Mouse (Mus musculus) kidney, postnatal 0 days (tissue): ENCODE measurements around the gene Tom1l2. TPM values are rescaled to one million over a fixed set of nuclear protein-coding genes. Genes with fewer than 3 reads are reported as not detected.

ENCODE experiments used
- ATAC-seq: fragments of 200-750 bp; cut with Nextera tagmentation; replicated peaks from 2 replicates; pipeline ENCODE4 v1.8.0; 2017; ENCODE audit warnings: low read depth, moderate number of reproducible peaks, moderate TSS enrichment, moderate library complexity; ENCODE audit not compliant: low FRiP score
- DNase-seq: peaks from one replicate; pipeline ENCODE4 v3.0.0-alpha.2; 2016; ENCODE audit warnings: low spot score
- H3K27ac ChIP-seq: fragments of 300-500 bp; sonication (generic); 2 replicates; pipeline ENCODE4 v1.5.1; 2014; ENCODE audit warnings: mild to moderate bottlenecking
- H3K27me3 ChIP-seq: fragments of 300-500 bp; sonication (generic); 2 replicates; pipeline ENCODE4 v1.6.1; 2014; ENCODE audit warnings: low read length, mixed read lengths; ENCODE audit not compliant: insufficient read depth
- H3K36me3 ChIP-seq: fragments of 300-500 bp; sonication (generic); 2 replicates; pipeline ENCODE4 v1.6.1; 2014; ENCODE audit warnings: low read length, mixed read lengths; ENCODE audit not compliant: insufficient read depth
- H3K4me1 ChIP-seq: fragments of 300-500 bp; sonication (generic); replicated peaks from 2 replicates; pipeline ENCODE4 v1.6.1; 2014; ENCODE audit warnings: antibody characterized with exemption, low read length, mixed read lengths; ENCODE audit not compliant: insufficient read depth
- H3K4me2 ChIP-seq: fragments of 300-500 bp; sonication (generic); 2 replicates; pipeline ENCODE4 v1.6.1; 2014; ENCODE audit warnings: mild to moderate bottlenecking, low read length, moderate library complexity, mixed read lengths
- H3K4me3 ChIP-seq: fragments of 300-500 bp; sonication (generic); replicated peaks from 2 replicates; pipeline ENCODE4 v1.5.1; 2014; ENCODE audit warnings: low read depth, low read length
- H3K9ac ChIP-seq: fragments of 300-500 bp; sonication (generic); 2 replicates; pipeline ENCODE4 v1.6.1; 2014; ENCODE audit warnings: low read depth, low read length
- H3K9me3 ChIP-seq: fragments of 300-500 bp; sonication (generic); replicated peaks from 2 replicates; pipeline ENCODE4 v1.6.1; 2016; ENCODE audit warnings: low read length, inconsistent platforms, mixed read lengths
- CTCF ChIP-seq: IDR thresholded peaks from 2 replicates; pipeline ENCODE4 v1.5.1; 2016; ENCODE audit warnings: antibody characterized with exemption, low read depth, mild to moderate bottlenecking, moderate library complexity
- WGBS: fragments of 180-500 bp; shearing (Covaris S2); extraction: QIAGEN DNeasy Blood & Tissue Kit; methylation state at CpG from one replicate; pipeline ENCODE4 v1.1.7; 2014; 5-methylcytosine and 5-hydroxymethylcytosine counted together
- polyA plus RNA-seq: library from polyadenylated mRNA; unstranded; fragments of >200 nt; fragmentation: Nextera tagmentation; extraction: Ambion mirVana; gene quantifications from 2 replicates; pipeline ENCODE4 v1.2.1, GENCODE M21; 2015

Gene Tom1l2
- polyA plus RNA-seq, 1 experiment from 2014 or later, result 27.9 TPM

DNA sequence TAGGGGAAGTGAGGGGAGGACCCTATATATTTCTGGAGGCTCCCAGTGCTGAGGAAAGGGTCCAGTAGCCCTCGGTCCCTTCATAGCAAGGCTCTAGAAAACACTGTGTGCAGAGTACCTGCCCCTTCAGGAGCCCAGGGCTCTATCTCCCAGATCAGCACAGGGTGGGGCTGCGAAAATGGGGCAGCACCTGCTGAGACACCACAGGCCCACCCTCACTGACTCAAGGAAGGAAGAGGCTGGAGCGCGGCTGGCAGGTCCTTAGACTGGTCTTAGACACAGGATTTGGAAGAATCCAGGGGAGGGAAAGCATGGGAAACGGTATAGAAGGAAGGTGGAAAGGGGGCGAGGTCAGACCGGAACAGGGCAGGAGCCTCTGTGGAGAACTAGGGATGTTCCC, 122.2 kb downstream of the Tom1l2 start:
- WGBS, result 85% methylated on average over 7 of the region's 7 CpGs
- Histone ChIP-seq H3K27me3 (no peaks in the 10 kb centered on the region), H3K9ac (no peak overlapping the region), H3K9me3 (no peaks in the 10 kb centered on the region), H3K4me2 (no peak overlapping the region), H3K4me3 (no peak overlapping the region), H3K36me3 (no peaks in the 10 kb centered on the region), H3K4me1 (0 out of 2 replicates have a peak, but pooled peaks cover 4% of the 10 kb centered on the region), H3K27ac (peak overlapping the region; percentile 8)
- ATAC-seq (no peak), DNase-seq (no peak)
- TF ChIP-seq CTCF, result no peak

DNA sequence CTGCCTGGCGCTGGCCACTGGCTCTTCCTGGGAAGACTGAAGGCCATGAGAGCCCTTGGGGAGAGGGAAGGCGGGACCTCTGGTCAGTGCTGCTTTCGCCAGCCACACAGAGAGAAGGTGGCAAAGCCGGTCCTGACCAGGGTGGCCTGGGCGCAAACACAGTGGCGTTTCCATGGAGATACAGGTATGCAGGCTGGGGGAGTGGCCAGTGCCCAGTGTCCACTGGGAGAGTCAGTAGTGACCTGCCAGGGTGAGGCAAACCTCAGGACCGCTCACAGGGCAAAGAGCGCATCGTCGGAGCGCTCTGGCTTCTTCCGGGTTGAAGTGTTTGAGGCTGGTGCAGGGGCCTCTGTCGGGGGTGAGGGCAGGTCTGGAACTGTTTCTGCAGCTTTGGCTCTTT, 122.9 kb downstream of the Tom1l2 start:
- no peak for DNase-seq

DNA sequence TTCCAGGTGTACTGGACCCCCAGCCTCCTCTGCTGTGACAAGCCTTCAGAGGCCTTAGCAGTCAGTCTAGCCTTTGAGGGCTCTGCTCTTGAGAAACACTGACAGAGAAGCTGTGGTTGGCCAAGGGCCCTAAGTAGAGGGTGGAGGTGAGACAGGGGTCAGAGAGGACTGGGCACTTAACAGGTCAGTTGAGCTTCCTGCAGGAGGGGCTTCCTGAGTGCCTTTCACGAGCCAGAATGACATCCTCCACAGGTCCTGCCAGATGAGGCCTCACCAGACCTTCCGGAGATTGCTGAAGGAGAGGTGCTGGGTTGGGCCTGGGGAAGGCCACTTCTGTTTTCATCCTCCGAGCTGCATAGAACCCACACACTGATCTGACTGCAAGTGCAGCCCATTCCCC, 124.2 kb downstream of the Tom1l2 start:
- no peaks in the 10 kb centered on the region for H3K36me3 ChIP-seq

More for the DNA sequence above, 122.9 kb downstream of the Tom1l2 start:
- TF ChIP-seq CTCF, result no peak
- Histone ChIP-seq H3K4me1 (0 out of 2 replicates have a peak, but pooled peaks cover 4% of the 10 kb centered on the region), H3K9ac (no peak overlapping the region), H3K27ac (peak overlapping the region; percentile 8; the same call in 1 of the 2 replicates), H3K36me3 (no peaks in the 10 kb centered on the region), H3K4me3 (no peak overlapping the region), H3K9me3 (no peaks in the 10 kb centered on the region), H3K4me2 (no peak overlapping the region), H3K27me3 (no peaks in the 10 kb centered on the region)
- 70% methylated on average over 13 of the region's 13 CpGs for whole genome bisulfite sequencing
- ATAC-seq, result peak; percentile 88

GRCm38 (mm10) chr11:60225874-60226273, 126.8 kb downstream of the Tom1l2 start:
- no peak for TF ChIP-seq CTCF
- no peaks in the 10 kb centered on the region for H3K36me3 ChIP-seq
- no peak overlapping the region for H3K9ac ChIP-seq
- H3K4me2 ChIP-seq, result no peak overlapping the region
- no peak for ATAC-seq
- 0 out of 2 replicates have a peak, but pooled peaks cover 6% of the 10 kb centered on the region for H3K4me1 ChIP-seq
- H3K27me3 ChIP-seq, result no peaks in the 10 kb centered on the region
- no peak overlapping the region for H3K4me3 ChIP-seq
- no peak for DNase-seq
- no peak overlapping the region for H3K27ac ChIP-seq
- WGBS, result 88% methylated on average over 1 of the region's 1 CpGs
- H3K9me3 ChIP-seq, result no peaks in the 10 kb centered on the region

More for the DNA sequence above, 124.2 kb downstream of the Tom1l2 start:
- Histone ChIP-seq H3K4me2 (no peak overlapping the region), H3K4me3 (no peak overlapping the region), H3K27me3 (no peaks in the 10 kb centered on the region), H3K9ac (no peak overlapping the region), H3K4me1 (0 out of 2 replicates have a peak, but pooled peaks cover 4% of the 10 kb centered on the region), H3K27ac (no peak overlapping the region), H3K9me3 (no peaks in the 10 kb centered on the region)
- ATAC-seq (no peak), DNase-seq (no peak)
- 45% methylated on average over 3 of the region's 3 CpGs for WGBS
- no peak for TF ChIP-seq CTCF

- no peak overlapping the region for H3K9ac ChIP-seq
- 50% methylated on average over 4 of the region's 4 CpGs for WGBS
- no peaks in the 10 kb centered on the region for H3K9me3 ChIP-seq
- 0 out of 2 replicates have a peak, but pooled peaks cover 6% of the 10 kb centered on the region for H3K4me1 ChIP-seq
- no peak overlapping the region for H3K4me3 ChIP-seq
- no peaks in the 10 kb centered on the region for H3K36me3 ChIP-seq
- ATAC-seq (no peak), DNase-seq (peak; percentile 66)
- no peaks in the 10 kb centered on the region for H3K27me3 ChIP-seq
- TF ChIP-seq CTCF, result peak; percentile 57
- no peak overlapping the region for H3K4me2 ChIP-seq
- H3K27ac ChIP-seq, result no peak overlapping the region
Measured at GRCm38 (mm10) chr11:60224676-60225075, 128.0 kb downstream of the Tom1l2 start.

- no peaks in the 10 kb centered on the region for H3K36me3 ChIP-seq
- ATAC-seq (peak; percentile 72), DNase-seq (peak; percentile 82)
- peak within 1 kb of the TSS; percentile 59 for H3K4me2 ChIP-seq
- 0 out of 2 replicates have a peak, but pooled peaks cover 10% of the 10 kb centered on the region for H3K4me1 ChIP-seq
- peak within 1 kb of the TSS; percentile 44; the same call in 1 of the 2 replicates for H3K9ac ChIP-seq
- peak within 1 kb of the TSS; percentile 24 for H3K4me3 ChIP-seq
- no peaks in the 10 kb centered on the region for H3K27me3 ChIP-seq
- no peaks in the 10 kb centered on the region for H3K9me3 ChIP-seq
- peak within 1 kb of the TSS; percentile 70 for H3K27ac ChIP-seq
- 3% methylated on average over 46 of the region's 46 CpGs for WGBS
- TF ChIP-seq CTCF, result peak; percentile 25; the same call in 1 of the 2 replicates
Measured at GRCm38 (mm10) chr11:60222469-60223236, 130.1 kb downstream of the Tom1l2 start, which contains the start of gene Srebf1. Srebf1 (minus strand) TSS chr11:60222581.
